Mouse (Mus musculus) heart, postnatal 25 days (tissue): ENCODE measurements at regions not wholly inside any gene's neighbourhood (a gene's known extent, or its start where the extent isn't known, plus 50 kb on each side); places are given as distances from the start of the nearest gene placed in this dataset.
A peak's percentile ranks its signal among the peaks of the same experiment; 100 is the strongest.

Source experiments
- DNase-seq: peaks from one replicate; pipeline ENCODE4 v3.0.0; 2022; ENCODE audit warnings: low spot score
- intact Hi-C: fragments of 180-260 bp; cut with DNase I; formaldehyde crosslinking; loops from one replicate; pipeline ENCODE4 v1.15.1; 2025
- microRNA-seq: library from miRNA; unstranded; fragments of <30 nt; microRNA quantifications from one replicate; pipeline ENCODE4 v1.2.0, GENCODE M21; 2022

DNA sequence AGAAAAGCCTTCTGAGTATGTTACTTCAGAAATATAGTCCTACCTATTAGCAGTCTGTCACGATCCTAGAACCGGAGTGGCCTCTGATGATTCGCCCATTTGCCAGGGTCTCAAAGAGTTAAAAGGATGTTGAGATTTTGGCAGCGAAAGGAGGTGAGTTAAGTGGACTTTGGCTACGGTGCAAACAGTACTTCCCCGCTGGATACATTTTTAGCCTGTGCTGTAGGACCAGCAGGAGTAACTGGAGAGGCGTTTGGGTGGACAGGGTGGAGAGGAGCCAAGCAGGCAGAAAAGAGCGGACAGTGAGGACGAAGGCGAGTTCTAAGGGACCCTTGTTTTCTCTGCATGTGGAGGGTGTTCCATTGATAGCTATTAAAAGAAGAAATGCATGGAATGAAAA is 76.6 kb upstream of the Mkln1 start:
- no peak for DNase-seq
- intact Hi-C loops: loop anchor here (2.0 kb wide), 1 partner anchor 105 kb away; no protein-coding TSS in a partner anchor

DNA sequence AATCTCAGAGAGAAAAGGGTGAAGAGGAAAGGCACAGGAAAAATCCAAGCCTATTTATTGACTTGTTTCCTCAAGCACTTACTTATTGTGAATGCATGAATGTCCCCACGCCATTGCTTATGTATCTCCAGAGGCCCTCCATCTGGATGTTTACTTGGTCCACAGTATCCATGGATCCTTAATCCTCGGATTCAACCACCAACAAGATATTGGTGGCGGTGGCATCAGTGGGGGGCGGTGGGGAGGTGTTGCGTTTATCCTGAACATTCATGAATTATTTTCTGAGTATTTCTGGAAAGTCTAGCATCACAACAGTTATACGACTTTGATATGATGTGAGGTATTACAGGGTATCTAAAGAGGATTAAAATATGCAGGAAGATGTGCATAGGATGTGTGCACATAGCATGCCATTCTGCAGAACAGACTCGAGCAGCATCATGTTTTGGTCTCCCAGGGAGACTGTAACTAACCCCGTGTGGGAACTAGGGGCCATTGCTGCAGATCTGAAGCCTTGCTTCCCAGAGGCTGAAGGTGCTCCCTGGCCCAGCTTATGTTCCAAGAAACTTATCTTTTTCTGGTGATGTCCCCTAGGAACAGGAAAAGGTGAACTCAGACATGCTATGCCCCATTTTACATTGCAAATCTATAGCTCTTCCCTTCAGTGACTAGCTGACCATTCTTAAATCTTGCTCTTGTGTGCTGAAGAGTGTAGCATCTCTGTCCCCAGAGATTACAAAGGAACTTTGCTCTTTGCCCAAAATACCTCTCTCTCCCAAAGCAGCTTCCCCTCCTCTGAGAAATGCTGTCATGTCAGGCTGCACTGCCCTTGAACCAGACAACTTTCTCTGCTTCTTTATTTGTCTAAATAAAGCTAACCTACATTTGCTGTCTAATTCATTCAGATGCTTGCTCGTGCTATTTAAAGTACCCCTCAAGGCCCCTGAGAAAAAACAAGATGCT is 75.0 kb upstream of the Mkln1 start:
- DNase-seq: no peak
- intact Hi-C loops: no loop called here

DNA sequence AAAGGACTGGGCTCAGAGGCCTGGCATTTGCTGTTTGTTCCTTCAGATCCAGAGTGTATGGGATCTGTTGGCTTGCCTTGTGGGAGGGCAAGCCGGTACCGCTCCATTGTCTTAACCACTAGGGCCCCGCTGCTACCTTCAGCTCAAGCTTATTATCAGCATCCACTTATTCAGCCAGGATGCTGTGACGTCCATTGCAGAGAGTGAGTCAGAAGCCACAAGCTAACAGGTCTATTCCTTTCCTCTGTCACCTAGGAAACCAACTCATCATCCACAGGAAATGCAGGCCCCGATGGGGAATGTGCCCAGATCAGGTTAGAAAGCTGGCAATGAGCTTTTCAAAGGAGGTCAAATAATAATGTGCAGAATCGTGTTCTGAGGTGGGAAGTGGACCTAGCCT is 73.8 kb upstream of the Mkln1 start:
- no peak for DNase-seq
- intact Hi-C loops: no loop called here

DNA sequence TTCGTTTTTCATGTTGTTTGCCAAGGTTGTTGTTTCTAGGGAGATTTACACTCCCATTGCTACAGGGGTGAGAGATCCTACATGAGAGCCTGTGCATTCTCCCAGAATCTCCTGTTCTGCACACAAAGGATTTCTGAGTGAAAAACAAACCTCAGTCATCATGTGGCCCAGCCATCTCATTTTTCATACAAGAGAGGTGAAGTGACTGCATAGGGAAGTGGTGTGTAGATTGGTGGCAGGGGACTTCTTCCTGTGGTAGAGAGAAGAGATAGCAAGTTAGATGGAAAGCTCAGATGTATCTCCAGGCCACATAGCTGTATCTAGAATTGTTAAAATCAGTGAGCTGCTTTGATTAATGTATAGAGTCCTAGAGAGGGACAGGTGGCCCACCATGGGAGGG is 72.9 kb upstream of the Mkln1 start:
- intact Hi-C loops: no loop called here
- no peak for DNase-seq

DNA sequence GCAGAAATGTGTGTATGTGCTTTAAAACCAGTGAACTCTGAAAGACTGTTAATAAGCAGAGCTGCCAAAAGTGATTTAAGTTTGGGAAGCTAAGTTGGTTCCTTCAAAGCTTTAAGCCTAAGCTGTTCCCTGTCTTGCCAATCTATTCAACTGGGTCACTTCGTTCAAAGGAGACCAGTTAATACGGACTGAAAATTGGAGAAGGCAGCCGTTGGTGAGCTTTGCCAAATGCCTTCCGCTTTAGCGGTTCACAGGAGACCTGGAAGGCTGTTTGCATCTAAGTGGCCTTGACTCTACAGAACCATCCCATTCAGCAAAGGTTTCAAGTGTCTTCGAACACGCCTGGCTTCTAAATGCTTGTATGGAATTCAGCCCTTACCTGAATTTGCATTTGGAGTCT is 68.2 kb upstream of the Mkln1 start:
- DNase-seq: no peak
- intact Hi-C loops: loop anchor here (5.0 kb wide), 1 partner anchor 52 kb away; no protein-coding TSS in a partner anchor

DNA sequence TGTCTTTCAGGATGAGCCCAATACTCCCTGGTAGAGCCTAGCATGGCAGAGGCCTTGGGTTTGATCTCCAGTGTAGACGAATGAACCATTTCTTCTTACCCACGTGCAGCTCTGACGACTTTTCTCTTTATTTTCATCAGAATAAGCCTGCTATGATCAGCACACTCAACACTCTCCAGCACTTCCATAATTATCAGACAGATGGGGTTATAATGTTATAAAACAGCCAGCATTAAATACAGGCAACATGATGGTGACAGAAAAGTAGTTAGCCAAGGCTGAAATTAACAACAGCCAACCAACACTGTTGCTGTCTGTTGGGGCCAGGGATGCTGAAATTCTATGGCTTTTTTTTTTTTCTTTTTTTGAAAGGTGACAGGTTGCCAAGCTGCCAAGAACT is 67.7 kb upstream of the Mkln1 start:
- intact Hi-C loops: loop anchor here (5.0 kb wide), 1 partner anchor 51 kb away; no protein-coding TSS in a partner anchor
- DNase-seq: no peak

DNA sequence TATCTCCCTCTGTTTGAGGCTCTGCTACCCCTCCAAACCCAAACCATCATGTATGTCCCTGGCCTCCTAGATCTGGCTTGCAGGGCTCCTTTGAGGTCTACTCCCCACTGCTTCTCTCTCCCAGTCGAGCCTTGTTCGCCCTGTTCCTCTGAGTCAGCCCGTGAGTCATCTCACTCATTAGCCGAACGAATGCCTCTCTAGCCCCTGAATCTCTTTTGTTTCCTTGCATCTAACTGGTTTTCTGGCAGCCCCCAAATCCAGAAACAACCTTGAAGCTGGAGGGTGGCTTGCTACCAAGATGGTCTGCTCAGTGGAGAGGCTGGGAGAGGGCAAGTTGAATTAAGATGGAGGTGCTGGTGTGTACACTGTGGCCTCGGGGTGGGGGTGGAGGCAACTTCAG is 66.3 kb upstream of the Mkln1 start:
- intact Hi-C loops: loop anchor here (5.0 kb wide), 1 partner anchor 50 kb away; no protein-coding TSS in a partner anchor
- no peak for DNase-seq

DNA sequence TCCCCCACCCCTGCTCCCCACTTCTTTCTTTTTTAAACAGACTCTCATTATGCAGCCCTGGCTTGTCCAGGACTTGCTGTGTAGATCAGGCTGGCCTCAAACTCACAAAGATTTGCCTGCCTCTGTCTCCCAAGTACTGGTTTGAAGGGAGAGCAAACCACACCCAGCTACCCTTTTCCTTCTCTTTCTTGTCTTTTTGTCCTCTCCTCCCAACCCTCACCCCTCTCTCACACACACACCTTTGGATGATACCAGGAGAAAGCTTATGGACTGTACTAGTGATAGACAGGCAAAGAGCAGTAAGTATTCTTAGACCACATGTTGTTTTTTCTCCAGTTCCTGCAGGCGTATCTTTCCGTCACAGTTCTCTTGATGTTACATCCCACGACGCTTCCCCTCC is 65.8 kb upstream of the Mkln1 start:
- intact Hi-C loops: loop anchor here (5.0 kb wide), 1 partner anchor 50 kb away; no protein-coding TSS in a partner anchor
- no peak for DNase-seq

DNA sequence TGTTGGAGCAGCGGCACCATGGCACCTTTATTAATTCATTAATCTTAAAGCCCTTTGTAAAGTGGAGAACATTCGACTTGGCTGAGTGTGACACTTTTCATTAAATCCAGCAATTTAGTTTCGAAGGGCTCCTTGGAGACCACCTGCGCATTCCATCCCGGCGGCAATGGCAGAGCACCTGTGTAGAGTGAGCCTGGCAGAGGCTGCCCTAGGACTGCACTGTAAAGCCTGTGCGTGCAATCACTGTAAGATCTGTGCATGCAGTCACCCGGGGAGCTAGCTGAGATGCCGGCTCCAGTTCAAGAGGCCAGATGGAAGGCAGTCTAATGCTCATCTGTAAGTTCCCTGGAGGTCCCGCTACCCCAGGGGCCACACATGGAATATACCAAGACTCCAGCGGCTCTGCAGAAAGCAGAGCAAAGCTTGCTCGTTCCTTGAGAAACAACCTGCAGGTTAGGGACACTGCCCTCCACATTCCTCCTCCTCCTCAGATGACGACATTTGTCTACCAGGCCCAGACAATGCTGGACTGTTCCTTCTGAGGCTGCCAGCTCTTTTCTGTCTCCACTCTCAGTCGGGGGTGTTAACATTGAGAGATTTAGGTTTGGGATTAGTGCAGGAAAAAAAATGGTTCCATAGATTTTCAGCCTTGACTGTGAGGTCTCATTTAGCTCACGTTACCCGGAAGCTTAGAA is 65.2 kb upstream of the Mkln1 start:
- DNase-seq: no peak
- intact Hi-C loops: loop anchor here (5.0 kb wide), 1 partner anchor 49 kb away; no protein-coding TSS in a partner anchor

DNA sequence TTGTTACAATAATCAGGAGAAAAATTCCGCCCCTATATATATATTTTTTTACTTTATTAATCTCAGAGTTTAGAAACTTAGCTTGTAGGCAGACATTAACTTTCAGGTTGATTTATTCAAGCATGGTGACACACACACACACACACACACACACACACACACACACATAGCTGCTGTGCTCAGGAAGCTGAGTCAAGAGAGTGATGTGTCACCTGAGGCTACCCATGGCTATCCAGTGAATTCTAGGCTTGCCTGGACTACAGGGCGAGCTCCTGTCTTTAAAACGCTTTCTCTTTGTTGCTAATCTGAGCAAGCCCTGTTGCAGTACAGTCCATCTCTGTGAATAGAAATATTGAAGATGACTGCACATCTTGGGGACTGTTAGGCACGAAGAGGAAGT is 64.4 kb upstream of the Mkln1 start:
- intact Hi-C loops: loop anchor here (5.0 kb wide), 1 partner anchor 48 kb away; no protein-coding TSS in a partner anchor
- DNase-seq: no peak

DNA sequence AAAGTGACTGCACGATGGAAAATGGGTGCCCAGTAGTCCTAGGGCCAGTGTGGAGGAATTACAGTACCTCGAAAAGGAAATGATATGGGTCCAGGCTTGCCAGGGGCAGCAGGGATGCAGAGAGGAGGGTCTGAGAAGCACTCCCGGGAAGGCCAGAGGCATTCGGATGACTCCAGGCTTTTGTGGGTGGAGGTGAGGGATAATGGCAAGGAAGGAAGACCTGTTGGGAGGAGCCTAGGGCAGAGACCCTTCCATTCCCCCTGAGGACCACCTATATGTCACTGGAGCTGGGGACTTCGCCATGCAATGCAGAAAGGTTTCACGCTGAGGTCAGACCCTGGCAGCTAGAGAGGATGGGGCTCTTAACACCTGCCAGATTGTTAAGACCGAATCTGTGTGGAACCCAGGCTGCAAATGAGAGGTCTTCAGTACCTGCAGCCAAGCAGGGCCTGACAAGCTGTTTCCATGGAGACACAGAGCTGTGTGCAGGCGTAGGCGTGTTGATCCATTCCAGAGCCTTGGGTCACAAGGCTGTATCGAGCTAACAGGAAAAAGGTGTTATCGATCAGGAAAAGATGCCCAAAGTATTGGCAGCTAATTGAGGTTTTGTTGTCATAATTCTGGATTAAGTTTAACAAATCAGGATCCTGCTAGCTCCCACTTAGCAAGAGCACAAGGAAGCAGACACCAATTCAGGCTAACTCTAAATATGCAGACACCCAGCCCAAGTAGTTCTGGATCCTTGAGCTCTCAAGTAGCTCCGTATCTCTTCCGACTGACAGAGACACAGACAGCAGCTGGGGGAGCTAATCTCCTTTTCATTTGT is 59.2 kb upstream of the Mkln1 start:
- DNase-seq: no peak
- intact Hi-C loops: no loop called here

DNA sequence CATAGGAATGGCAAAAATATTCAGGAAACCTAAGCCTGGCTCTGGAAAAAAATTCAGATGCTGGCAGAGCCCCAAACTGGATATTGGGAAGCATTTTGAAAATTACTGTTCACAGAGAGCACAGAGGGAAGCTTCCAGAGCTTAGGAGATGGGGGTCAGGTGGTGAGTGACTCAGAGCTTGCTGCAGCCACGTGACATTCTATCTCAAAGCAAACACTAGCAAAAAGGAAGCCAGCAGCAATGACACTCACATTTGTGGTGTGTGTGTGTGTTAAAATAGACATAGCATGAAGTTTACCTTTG is 58.6 kb upstream of the Mkln1 start:
- intact Hi-C loops: no loop called here
- no peak for DNase-seq

DNA sequence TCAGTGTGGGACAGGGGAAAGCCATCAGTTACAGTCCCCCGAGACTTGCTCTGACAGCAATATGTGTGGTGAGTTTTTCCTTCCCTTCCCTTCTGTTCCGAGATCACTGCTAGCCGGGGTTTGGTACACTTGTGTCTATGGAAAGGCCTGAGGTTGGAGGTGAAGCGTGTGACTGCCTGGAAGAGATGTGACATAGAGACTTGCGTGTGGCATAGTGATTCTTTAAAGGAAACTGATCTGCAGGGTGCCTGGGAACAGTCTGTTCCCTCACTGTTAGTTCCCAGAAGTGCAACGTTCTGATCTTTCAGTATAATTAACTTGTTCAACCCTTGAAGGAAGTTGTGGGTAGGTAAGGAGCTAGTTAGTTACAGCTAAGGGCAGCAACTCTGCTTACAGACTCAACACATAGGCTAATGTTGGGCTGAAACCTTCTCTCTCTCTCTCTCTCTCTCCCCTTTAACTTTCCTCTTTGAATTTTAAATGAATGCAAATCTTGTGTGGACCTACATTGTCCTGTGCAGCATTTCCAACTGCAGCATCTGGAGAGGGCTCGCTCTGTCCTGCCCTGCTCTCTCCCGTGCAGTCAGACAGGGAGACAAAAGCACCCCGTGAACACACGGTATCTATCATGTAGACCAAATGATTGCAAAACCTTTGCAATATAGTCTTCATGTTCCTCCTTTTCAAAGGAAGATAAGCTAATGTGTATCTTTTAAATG is 53.0 kb upstream of the Mkln1 start:
- DNase-seq: no peak
- intact Hi-C loops: no loop called here

DNA sequence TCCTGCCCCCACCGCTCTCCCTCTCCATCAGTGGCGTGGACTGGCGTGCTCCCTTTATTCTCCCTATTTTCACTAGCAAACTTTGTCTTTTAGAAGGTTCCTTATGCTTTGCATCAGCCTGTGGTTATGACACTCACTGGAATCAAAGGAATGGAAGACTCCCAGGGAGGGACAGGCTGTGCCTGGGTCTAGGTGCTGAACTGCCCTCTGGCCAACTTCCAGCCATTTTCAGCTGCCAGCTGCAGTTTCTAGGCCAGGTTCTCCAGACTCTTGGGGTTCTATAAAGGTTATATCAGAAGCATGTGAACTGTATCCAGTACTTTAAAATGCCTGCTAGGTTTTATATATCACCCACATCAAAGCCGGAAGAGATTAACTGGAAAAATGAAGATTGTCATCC is 50.2 kb upstream of the Mkln1 start:
- intact Hi-C loops: no loop called here
- no peak for DNase-seq

Small RNAs in the stretch of these regions (microRNA-seq; reads per million reads assigned to microRNA genes)
- gene Mir29a (4,612 reads per million, percentile 91 among the genes with 10 or more reads in this experiment), gene Mir29b-1 (36.7 reads per million, percentile 46 among the genes with 10 or more reads in this experiment)
